Mouse (Mus musculus): ENCODE measurements at regions not wholly inside any gene's neighbourhood (a gene's known extent, or its start where the extent isn't known, plus 50 kb on each side); places are given as distances from the start of the nearest gene placed in this dataset.

- no peak for TF ChIP-seq CTCF (IDR thresholded peaks at IDR 0.05; ENCODE audit: borderline replicate concordance, insufficient read depth, low read depth, low read length)
- TF ChIP-seq POLR2A (IDR thresholded peaks at IDR 0.05; ENCODE audit: borderline replicate concordance, insufficient read depth, low read length), result no peak
Observed at GRCm38 (mm10) chr11:94836347-94836746, 53.8 kb upstream of the Tmem92 start.

All from cerebellum, adult 2 months (tissue).